Mouse (Mus musculus): ENCODE data around the gene Klhdc1.

The Klhdc1 gene

GRCm38 (mm10) chr12:69229251-69229650, 11.7 kb upstream of the Klhdc1 start:
- DNase-seq, result no peak

- DNase-seq, result no peak
Measured at GRCm38 (mm10) chr12:69235782-69236181, 5.2 kb upstream of the Klhdc1 start.

GRCm38 (mm10) chr12:69238284-69238683, 2.7 kb upstream of the Klhdc1 start:
- no peak for DNase-seq

GRCm38 (mm10) chr12:69241405-69241770, 412 bp downstream of the Klhdc1 start:
- DNase-seq, result no peak

- DNase-seq, result peak; percentile 66
Measured at GRCm38 (mm10) chr12:69241771-69242431, 925 bp downstream of the Klhdc1 start.

GRCm38 (mm10) chr12:69249766-69250165, 8.8 kb downstream of the Klhdc1 start:
- DNase-seq, result no peak

- no peak for DNase-seq
Measured at GRCm38 (mm10) chr12:69250756-69251155, 9.8 kb downstream of the Klhdc1 start.

GRCm38 (mm10) chr12:69253806-69254205, 12.8 kb downstream of the Klhdc1 start:
- no peak for DNase-seq

- DNase-seq, result no peak
Measured at GRCm38 (mm10) chr12:69257836-69258235, 16.9 kb downstream of the Klhdc1 start.

GRCm38 (mm10) chr12:69262251-69262650, 21.3 kb downstream of the Klhdc1 start:
- no peak for DNase-seq

- no peak for DNase-seq
Measured at GRCm38 (mm10) chr12:69265031-69265430, 24.1 kb downstream of the Klhdc1 start.

- no peak for DNase-seq
Measured at GRCm38 (mm10) chr12:69267956-69268632, 27.1 kb downstream of the Klhdc1 start.

- DNase-seq, result no peak
Measured at GRCm38 (mm10) chr12:69268956-69269355, 28.0 kb downstream of the Klhdc1 start.

GRCm38 (mm10) chr12:69279931-69280469, 39.0 kb downstream of the Klhdc1 start:
- no peak for DNase-seq

- DNase-seq, result no peak
Measured at GRCm38 (mm10) chr12:69280915-69281314, 39.9 kb downstream of the Klhdc1 start.

- no peak for DNase-seq
Measured at GRCm38 (mm10) chr12:69283146-69283545, 42.2 kb downstream of the Klhdc1 start.

GRCm38 (mm10) chr12:69287535-69287934, 46.6 kb downstream of the Klhdc1 start:
- no peak for DNase-seq

GRCm38 (mm10) chr12:69288699-69289098, 47.7 kb downstream of the Klhdc1 start:
- DNase-seq, result no peak

- DNase-seq, result no peak
Measured at GRCm38 (mm10) chr12:69292401-69292800, 51.4 kb downstream of the Klhdc1 start.

- DNase-seq, result no peak
Measured at GRCm38 (mm10) chr12:69293815-69294214, 52.8 kb downstream of the Klhdc1 start.

- DNase-seq, result no peak
Measured at GRCm38 (mm10) chr12:69294936-69295335, 54.0 kb downstream of the Klhdc1 start.

GRCm38 (mm10) chr12:69295651-69296050, 54.7 kb downstream of the Klhdc1 start:
- DNase-seq, result peak; percentile 16

GRCm38 (mm10) chr12:69296511-69297410, 55.8 kb downstream of the Klhdc1 start, which contains the start of gene Klhdc2:
Klhdc2 (plus strand) TSS chr12:69296681.
- DNase-seq, result peak; percentile 89

All from kidney, adult 18-20 months (tissue).